Mouse (Mus musculus): ENCODE measurements around the gene 4930402H24Rik.

GRCm38 (mm10) chr2:130803706-130804105 lies 102.5 kb downstream of the 4930402H24Rik start:
- TF ChIP-seq POLR2A (IDR thresholded peaks at IDR 0.05; ENCODE audit: control insufficient read depth in 1 of 2, insufficient read depth in 1 of 2, low read depth in 1 of 2, low read length in 2 of 2, poor library complexity in 1 of 2) = no peak
- no peak for TF ChIP-seq ZKSCAN1 (IDR thresholded peaks at IDR 0.05; ENCODE audit: low read depth, low read length)
- TF ChIP-seq POLR2AphosphoS5 (IDR thresholded peaks at IDR 0.05; ENCODE audit: borderline replicate concordance, low read depth, low read length) = no peak
- TF ChIP-seq TAL1 (IDR thresholded peaks at IDR 0.05; ENCODE audit: low read length) = no peak
- TF ChIP-seq TBP (IDR thresholded peaks at IDR 0.05; ENCODE audit: low read depth, low read length) = no peak
- TF ChIP-seq TCF12 (IDR thresholded peaks at IDR 0.05; ENCODE audit: low read depth, low read length) = no peak
- TF ChIP-seq CTCF (IDR thresholded peaks at IDR 0.05 in 2 of 3, conservative IDR thresholded peaks at IDR 0.05 in 1 of 3; ENCODE audit: control insufficient read depth in 1 of 3, insufficient read depth in 1 of 3, low read depth in 2 of 3, low read length in 3 of 3, poor library complexity in 1 of 3, severe bottlenecking in 1 of 3) = no peak
